Mouse (Mus musculus) embryonic facial prominence, embryonic 10.5 days (tissue): ENCODE measurements around the gene Sav1. TPM values are rescaled to one million over a fixed set of nuclear protein-coding genes. Genes with fewer than 3 reads are reported as not detected.
A peak's percentile ranks its signal among the peaks of the same experiment; 100 is the strongest.

Experiments used
- DNase-seq: peaks from one replicate; pipeline ENCODE4 v3.0.0-alpha.2; 2017; ENCODE audit warnings: low spot score
- H3K27ac ChIP-seq: fragments of 300-500 bp; sonication (generic); replicated peaks from 2 replicates; pipeline ENCODE4 v1.5.1; 2016; ENCODE audit warnings: mild to moderate bottlenecking
- H3K27me3 ChIP-seq: fragments of 300-500 bp; sonication (generic); replicated peaks from 2 replicates; pipeline ENCODE4 v1.6.1; 2016; ENCODE audit warnings: low read depth, mild to moderate bottlenecking; ENCODE audit not compliant: poor library complexity, severe bottlenecking
- H3K36me3 ChIP-seq: fragments of 300-500 bp; sonication (generic); replicated peaks from 2 replicates; pipeline ENCODE4 v1.6.1; 2016; ENCODE audit warnings: mild to moderate bottlenecking, moderate library complexity
- H3K4me1 ChIP-seq: fragments of 300-500 bp; sonication (generic); 2 replicates; pipeline ENCODE4 v1.6.1; 2016
- H3K4me3 ChIP-seq: fragments of 300-500 bp; sonication (generic); 2 replicates; pipeline ENCODE4 v1.5.1; 2016; ENCODE audit warnings: mild to moderate bottlenecking, moderate library complexity
- H3K9me3 ChIP-seq: fragments of 300-500 bp; sonication (generic); 2 replicates; pipeline ENCODE4 v1.6.1; 2016; ENCODE audit warnings: mild to moderate bottlenecking
- WGBS: fragments of 180-500 bp; shearing (Covaris S2); methylation state at CpG from one replicate; pipeline ENCODE4 v1.1.7; 2016; 5-methylcytosine and 5-hydroxymethylcytosine counted together
- polyA plus RNA-seq: library from polyadenylated mRNA; unstranded; fragments of >200 nt; fragmentation: Nextera tagmentation; extraction: Ambion mirVana; gene quantifications from 2 replicates; pipeline ENCODE4 v1.2.1, GENCODE M21; 2016

Gene Sav1
- polyA plus RNA-seq = 6.4 and 6.9 TPM in 2 replicates

DNA sequence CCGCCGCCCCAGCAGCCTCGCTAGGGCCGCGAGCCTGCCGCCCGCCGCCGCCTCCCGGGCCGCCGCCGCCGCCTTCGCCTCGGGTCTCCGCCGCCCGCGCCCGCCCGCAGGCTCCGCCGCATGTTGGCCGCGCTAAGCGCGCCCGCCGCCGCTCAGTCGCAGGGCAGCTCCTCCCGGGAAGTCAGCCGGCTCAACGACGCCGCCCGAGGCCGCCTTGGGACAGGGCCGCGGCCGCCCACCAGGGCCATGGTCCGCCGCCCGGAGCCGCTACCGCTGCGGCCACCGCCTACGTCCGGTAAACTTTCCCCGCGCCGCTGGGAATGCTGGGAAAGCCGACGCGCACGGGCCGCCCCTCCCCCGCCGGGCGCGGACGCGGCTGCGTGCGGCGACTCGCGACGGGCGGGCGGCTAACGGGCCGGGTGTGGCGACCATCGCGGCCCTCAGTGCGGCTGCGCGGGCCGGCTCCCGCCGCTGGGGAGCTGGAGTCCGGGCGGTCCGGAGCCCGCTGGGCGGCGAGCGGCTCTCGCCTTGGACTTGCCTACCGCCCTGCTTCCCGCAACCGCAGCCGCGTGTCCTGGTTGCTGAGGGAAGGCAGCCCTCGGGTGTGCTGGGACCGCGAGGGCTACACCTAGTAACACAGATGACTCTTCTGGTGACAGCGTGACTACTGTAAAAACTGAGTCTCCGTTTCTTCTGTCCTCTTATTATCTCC lies at the start of gene Sav1:
Gene Sav1 (minus strand): TSS at position 217 of the 712 bp plus-strand sequence.
- Histone ChIP-seq H3K27me3 (no peaks in the 10 kb centered on the region), H3K36me3 (peaks cover 25% of the 10 kb centered on the region), H3K27ac (peak within 1 kb of the TSS; percentile 98), H3K4me3 (peak within 1 kb of the TSS; percentile 92), H3K4me1 (peaks cover 10% of the 10 kb centered on the region), H3K9me3 (no peaks in the 10 kb centered on the region)
- peak; percentile 92 for DNase-seq
- under 1% methylated on average over 102 of the region's 102 CpGs for WGBS

DNA sequence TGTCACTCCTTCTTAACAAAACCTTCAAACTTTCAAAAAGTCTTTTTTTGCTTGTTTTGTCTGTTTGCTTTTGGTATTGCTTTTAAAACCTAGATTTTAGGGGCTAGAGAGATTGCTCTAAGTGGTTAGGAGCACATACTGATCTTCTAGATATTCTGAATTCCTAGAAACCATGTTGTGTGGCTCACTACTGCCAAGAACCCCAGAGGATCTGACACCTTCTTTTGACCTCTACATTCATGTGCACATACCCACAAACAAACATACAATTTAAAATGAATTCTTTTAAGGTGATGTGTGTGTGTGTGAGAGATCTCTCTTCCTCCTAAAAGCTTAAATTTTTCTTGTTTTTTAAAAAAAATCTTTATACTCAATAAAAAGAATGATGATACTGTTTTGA lies 39.4 kb upstream of the Sav1 start:
- H3K27ac ChIP-seq = no peak overlapping the region
- H3K27me3 ChIP-seq = no peaks in the 10 kb centered on the region
- H3K4me1 ChIP-seq = no peaks in the 10 kb centered on the region
- H3K4me3 ChIP-seq = no peak overlapping the region
- H3K36me3 ChIP-seq = peaks cover 71% of the 10 kb centered on the region
- H3K9me3 ChIP-seq = no peaks in the 10 kb centered on the region
- no peak for DNase-seq

DNA sequence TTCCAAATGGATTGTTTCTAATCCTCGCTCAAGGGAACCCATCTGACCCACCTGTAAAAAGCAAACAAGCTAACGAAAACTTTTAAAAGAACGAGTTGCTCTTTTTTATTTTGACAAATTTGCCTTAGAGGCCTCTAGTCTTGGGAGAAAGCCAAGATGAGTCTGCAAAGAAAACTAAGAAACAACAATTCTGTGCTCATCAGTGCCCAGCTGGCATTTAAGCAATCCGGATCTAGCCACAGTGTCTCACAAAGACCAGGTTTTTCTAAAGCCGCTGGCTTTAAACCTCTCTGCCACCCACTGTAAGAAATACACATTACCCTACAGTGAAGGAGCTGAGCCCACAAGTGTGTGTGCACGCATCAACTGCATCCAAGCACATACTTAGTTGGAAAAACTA lies 38.6 kb upstream of the Sav1 start:
- Histone ChIP-seq H3K27me3 (no peaks in the 10 kb centered on the region), H3K9me3 (no peaks in the 10 kb centered on the region), H3K4me3 (no peak overlapping the region), H3K4me1 (no peaks in the 10 kb centered on the region), H3K27ac (no peak overlapping the region), H3K36me3 (peaks cover 70% of the 10 kb centered on the region)
- no peak for DNase-seq
- WGBS = 93% methylated on average over 6 of the region's 6 CpGs

DNA sequence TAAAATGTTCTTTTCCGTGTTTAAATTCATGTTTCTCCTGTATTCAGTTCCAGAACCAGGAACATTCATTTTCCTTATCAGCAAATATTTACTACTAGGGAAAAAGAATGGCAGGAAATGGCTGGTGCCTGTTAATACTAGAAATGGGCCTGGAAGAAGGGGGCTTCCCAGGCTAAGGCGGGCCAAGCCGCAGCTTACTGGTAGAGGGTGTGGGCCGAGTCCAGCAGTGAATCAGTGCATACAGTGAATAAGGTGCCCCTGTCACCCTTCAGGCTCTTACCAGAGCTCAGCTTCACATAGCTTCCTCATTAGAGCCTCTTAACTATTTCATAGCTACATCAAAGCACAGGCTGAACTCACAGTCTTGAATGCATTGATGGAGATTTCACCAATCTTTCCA lies 36.8 kb upstream of the Sav1 start:
- H3K27ac ChIP-seq = no peak overlapping the region
- no peaks in the 10 kb centered on the region for H3K9me3 ChIP-seq
- H3K4me1 ChIP-seq = no peaks in the 10 kb centered on the region
- H3K4me3 ChIP-seq = no peak overlapping the region
- no peak for DNase-seq
- WGBS = 92% methylated on average over 4 of the region's 4 CpGs
- no peaks in the 10 kb centered on the region for H3K27me3 ChIP-seq
- H3K36me3 ChIP-seq = peaks cover 77% of the 10 kb centered on the region

DNA sequence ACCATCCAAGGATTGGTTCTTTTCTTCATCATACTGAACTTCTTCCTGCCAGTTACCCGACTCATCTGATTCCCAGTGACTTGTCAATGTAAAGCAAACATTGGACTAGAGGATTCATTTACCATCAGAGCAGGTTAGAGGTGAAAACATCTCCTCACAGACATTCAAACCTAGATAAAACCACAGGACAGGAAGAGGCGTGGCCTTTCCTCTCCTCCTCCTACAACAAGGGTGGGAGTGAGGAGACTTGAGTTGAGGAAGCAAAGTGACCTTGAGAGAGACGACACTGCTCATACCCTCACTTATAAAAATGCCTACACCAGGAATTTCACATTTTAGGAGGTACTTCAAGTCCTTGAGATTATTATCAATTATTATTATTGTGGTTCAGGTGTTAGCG lies 31.4 kb upstream of the Sav1 start:
- WGBS = 87% methylated on average over 4 of the region's 4 CpGs
- Histone ChIP-seq H3K27me3 (no peaks in the 10 kb centered on the region), H3K9me3 (no peaks in the 10 kb centered on the region), H3K27ac (no peak overlapping the region), H3K4me3 (no peak overlapping the region), H3K36me3 (peaks cover 58% of the 10 kb centered on the region), H3K4me1 (no peaks in the 10 kb centered on the region)
- no peak for DNase-seq

DNA sequence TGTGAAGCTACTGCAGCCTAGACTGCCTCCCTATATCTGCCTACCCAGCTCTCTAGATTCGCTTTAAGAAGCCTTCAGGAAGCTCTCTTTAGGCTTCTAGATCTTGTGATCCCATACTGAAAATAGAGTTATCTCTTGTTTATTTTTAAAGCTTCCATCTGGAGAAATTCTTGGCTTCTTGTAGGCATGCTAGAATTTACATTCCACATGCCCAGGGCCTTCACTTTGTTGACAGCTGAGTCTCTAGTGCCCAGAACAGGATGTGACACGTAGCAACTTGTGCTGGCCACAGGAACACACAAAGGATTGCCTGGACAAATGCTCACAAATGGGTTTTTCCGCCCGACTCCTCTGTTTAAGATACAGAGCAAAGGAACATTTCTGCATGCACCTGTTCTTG lies 29.1 kb upstream of the Sav1 start:
- H3K27ac ChIP-seq = no peak overlapping the region
- H3K9me3 ChIP-seq = peaks cover 1% of the 10 kb centered on the region; the same call in 1 of the 2 replicates
- no peaks in the 10 kb centered on the region for H3K4me1 ChIP-seq
- no peak for DNase-seq
- 74% methylated on average over 4 of the region's 4 CpGs for WGBS
- no peaks in the 10 kb centered on the region for H3K27me3 ChIP-seq
- peaks cover 50% of the 10 kb centered on the region for H3K36me3 ChIP-seq
- H3K4me3 ChIP-seq = no peak overlapping the region

DNA sequence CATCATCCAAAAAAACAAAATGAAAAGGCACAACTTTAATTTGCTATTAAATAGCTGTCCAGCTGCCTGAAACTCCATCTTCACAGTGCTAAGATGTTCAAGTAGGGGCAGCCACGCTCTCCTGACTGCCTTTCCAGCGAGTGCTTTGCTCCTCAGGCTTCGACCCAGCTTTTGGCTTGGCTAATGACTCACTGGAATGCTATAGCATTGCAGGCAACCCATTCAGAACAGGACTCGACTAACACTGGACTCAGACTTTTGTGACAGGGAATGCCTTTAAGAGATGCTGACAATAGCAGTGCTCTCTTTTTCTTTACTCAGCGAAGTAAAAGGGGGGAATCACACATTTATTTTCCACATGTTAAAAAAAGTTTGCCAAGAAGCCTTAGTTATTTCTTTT lies 24.9 kb upstream of the Sav1 start:
- WGBS = 60% methylated on average over 5 of the region's 5 CpGs
- Histone ChIP-seq H3K4me1 (no peaks in the 10 kb centered on the region), H3K27ac (no peak overlapping the region), H3K27me3 (no peaks in the 10 kb centered on the region), H3K36me3 (peaks cover 25% of the 10 kb centered on the region), H3K4me3 (no peak overlapping the region), H3K9me3 (peaks cover 4% of the 10 kb centered on the region; the same call in 1 of the 2 replicates)
- DNase-seq = no peak

DNA sequence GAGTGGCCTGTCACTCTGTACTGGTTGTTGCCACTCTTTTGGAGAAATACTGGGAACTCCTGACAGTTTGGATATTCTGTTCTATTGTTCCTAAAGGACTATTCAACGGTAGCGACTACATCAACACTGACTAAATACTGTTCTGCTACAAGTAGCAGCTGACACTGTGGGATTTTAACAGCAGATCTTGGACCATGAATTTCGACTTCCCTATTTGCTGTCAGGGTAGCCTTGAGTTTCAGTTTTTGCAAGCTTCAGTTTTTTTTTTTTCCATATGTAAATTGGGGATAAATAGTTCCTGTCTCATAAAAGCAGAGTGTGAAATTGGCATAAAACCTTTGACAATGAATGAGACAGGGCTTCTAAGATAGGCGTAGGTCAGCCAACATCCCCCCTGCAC lies 23.6 kb upstream of the Sav1 start:
- H3K27me3 ChIP-seq = no peaks in the 10 kb centered on the region
- peaks cover 4% of the 10 kb centered on the region; the same call in 1 of the 2 replicates for H3K9me3 ChIP-seq
- WGBS = 94% methylated on average over 4 of the region's 4 CpGs
- no peak overlapping the region for H3K27ac ChIP-seq
- H3K36me3 ChIP-seq = peaks cover 21% of the 10 kb centered on the region
- H3K4me3 ChIP-seq = no peak overlapping the region
- no peak for DNase-seq
- no peaks in the 10 kb centered on the region for H3K4me1 ChIP-seq

DNA sequence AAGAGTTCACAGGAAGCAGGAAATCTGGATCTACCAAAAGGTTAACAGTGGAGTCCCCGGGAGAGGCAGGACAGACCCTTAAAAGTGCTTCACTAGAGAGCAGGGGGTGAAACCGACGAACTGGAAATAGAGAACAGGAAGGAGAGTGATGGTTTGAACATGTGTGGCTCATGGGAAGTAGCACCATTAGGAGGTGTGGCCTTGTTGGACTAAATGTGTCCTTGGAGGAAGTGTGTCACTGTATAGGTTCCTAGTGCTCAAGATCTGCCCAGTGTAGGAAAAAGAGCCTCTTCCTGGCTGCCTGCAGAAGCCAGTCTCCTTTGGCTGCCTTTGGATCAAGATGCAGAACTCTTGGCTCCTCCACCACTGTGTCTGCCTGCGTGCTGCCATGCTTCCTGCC lies 18.3 kb upstream of the Sav1 start:
- no peak for DNase-seq
- Histone ChIP-seq H3K9me3 (no peaks in the 10 kb centered on the region), H3K36me3 (peaks cover 1% of the 10 kb centered on the region; the same call in 1 of the 2 replicates), H3K27me3 (no peaks in the 10 kb centered on the region), H3K4me1 (no peaks in the 10 kb centered on the region), H3K4me3 (no peak overlapping the region), H3K27ac (no peak overlapping the region)
- WGBS = 81% methylated on average over 4 of the region's 4 CpGs

DNA sequence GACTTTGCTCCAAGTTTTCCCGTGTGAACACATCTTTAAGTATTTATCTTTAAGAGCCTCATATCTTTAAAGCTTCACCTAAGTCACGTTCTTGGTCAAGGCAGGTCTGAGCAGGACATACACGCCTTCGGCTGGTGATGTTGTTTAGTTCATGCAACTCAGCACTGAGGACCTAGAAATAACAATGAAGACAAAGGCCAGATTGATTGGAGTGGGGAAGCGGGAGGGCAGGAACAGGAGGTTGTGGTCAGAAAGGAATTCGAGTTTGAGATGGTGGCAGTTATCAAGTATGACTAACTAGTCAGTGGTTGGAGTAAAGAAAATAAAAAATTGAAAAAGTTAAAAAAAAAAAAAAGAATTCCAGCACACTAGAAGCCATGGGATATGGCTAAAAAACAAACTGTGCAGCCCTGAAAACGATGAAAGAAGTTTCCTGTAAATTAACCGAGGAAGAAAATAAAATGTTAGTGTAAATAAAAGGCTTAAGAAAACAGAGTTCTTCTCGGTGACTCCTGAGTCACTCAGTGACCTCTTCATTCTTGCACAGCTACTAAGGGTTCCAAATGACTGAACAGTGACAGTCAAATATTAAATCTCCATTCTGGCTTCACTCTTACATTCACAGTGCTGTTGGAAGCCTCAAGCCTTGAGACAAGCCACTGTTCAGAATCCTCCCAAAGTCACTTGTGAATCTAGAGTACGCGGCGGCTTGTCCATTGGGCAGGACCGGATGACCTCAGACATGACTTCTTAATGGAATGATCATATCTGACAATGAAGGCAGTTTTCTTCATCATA lies 11.6 kb upstream of the Sav1 start:
- Histone ChIP-seq H3K27me3 (no peaks in the 10 kb centered on the region), H3K9me3 (no peaks in the 10 kb centered on the region), H3K4me1 (no peaks in the 10 kb centered on the region), H3K4me3 (no peak overlapping the region), H3K36me3 (no peaks in the 10 kb centered on the region), H3K27ac (no peak overlapping the region)
- 82% methylated on average over 13 of the region's 13 CpGs for WGBS
- DNase-seq = no peak

DNA sequence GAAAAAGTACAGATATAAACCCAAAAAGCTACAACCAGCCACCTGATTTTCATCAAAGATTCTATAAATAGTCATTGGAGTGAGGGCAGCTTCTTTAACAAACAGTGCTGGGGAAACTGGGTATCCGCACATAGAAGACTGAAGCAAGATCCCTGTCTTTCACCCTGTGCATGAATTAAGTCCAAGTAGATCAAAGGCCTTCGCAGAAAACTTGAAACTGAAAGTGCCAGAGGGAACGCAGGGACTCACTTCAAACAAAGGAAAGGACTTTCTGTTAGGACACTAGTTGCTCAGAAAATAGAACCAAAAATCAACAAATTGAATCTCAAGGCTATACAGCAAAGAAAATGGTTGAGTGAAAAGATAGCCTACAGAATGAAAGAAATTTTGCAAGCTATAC lies 8.6 kb upstream of the Sav1 start:
- H3K36me3 ChIP-seq = no peaks in the 10 kb centered on the region
- WGBS = 66% methylated on average over 3 of the region's 3 CpGs
- DNase-seq = no peak

DNA sequence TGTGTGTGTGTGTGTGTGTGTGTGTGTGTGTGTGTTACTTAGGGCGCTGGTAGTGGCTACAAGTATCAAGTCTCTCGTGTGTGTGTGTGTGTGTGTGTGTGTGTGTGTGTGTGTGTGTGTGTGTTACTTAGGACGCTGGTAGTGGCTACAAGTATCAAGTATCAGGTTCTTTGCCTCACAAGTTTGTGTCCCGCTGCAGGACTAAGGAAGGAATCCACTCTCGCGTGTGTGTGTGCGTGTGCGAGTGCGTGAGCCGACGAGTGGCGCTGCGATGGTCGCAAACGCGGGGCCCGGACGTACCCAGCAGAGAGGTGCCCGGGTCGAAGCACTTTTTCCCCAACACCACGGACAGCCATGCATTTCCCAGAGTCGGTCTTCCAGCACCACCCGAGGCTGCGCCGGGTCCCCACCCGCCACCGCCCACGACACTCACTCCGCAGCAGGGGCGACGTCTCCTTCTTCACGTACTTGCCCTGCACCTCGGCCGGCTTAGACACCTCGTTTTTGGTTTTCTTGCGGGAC lies 500 bp downstream of the Sav1 start:
- Histone ChIP-seq H3K36me3 (peaks cover 32% of the 10 kb centered on the region), H3K27me3 (no peaks in the 10 kb centered on the region), H3K9me3 (no peaks in the 10 kb centered on the region), H3K4me1 (peaks cover 10% of the 10 kb centered on the region), H3K27ac (peak overlapping the region; percentile 98), H3K4me3 (peak overlapping the region; percentile 92)
- under 1% methylated on average over 36 of the region's 36 CpGs for WGBS
- peak; percentile 70 for DNase-seq

More for the DNA sequence above, 8.6 kb upstream of the Sav1 start:
- no peak overlapping the region for H3K27ac ChIP-seq
- no peak overlapping the region for H3K4me3 ChIP-seq
- H3K27me3 ChIP-seq = no peaks in the 10 kb centered on the region
- H3K9me3 ChIP-seq = no peaks in the 10 kb centered on the region
- H3K4me1 ChIP-seq = no peaks in the 10 kb centered on the region

DNA sequence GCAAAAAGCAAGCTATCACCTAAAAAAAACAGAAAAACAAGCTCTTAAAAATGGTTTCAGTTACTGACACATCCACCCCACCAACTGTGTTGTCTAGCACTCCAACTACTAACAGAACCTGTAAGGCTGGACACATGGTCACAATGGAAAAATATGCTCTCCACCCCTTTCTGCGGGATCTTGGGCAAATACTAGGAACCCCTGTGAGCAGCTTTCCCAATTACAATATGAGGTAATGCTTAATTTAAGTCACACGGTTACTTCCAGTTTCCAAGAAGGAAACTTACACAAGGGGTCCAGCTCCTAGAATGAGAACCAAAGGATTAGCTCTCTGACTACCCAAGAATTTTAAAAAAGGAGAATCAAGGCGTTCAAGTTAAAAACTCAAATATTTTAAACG lies 1.3 kb downstream of the Sav1 start:
- no peaks in the 10 kb centered on the region for H3K27me3 ChIP-seq
- H3K4me3 ChIP-seq = peak overlapping the region; percentile 92
- peaks cover 10% of the 10 kb centered on the region for H3K4me1 ChIP-seq
- WGBS = 51% methylated on average over 4 of the region's 4 CpGs
- DNase-seq = no peak
- no peaks in the 10 kb centered on the region for H3K9me3 ChIP-seq
- H3K36me3 ChIP-seq = peaks cover 38% of the 10 kb centered on the region
- no peak overlapping the region for H3K27ac ChIP-seq
